Mouse (Mus musculus) megakaryocyte, embryonic 14.5 days (primary cell): ENCODE results near the gene Mettl7a2. TPM values are rescaled to one million over a fixed set of nuclear protein-coding genes. Genes with fewer than 3 reads are reported as not detected.

Source experiments
- H3K27me3 ChIP-seq: replicated peaks from 2 replicates; pipeline ENCODE3; 2012; ENCODE audit warnings: inconsistent platforms
- H3K36me3 ChIP-seq: replicated peaks from 2 replicates; pipeline ENCODE3; 2012; ENCODE audit warnings: low read length, inconsistent platforms, mixed read lengths
- H3K4me1 ChIP-seq: 2 replicates; pipeline ENCODE4 v1.6.1; 2012; ENCODE audit warnings: inconsistent platforms
- H3K4me3 ChIP-seq: replicated peaks from 2 replicates; pipeline ENCODE3; 2012; ENCODE audit warnings: moderate library complexity, mild to moderate bottlenecking, inconsistent platforms
- H3K9me3 ChIP-seq: 2 replicates; pipeline ENCODE4 v1.6.1; 2012; ENCODE audit warnings: inconsistent platforms
- FLI1 ChIP-seq: IDR thresholded peaks from 2 replicates; pipeline ENCODE4 v1.6.1; 2012; ENCODE audit warnings: low read length, inconsistent platforms, mixed read lengths
- GATA1 ChIP-seq: IDR thresholded peaks from 3 replicates; pipeline ENCODE4 v1.6.1; 2012; ENCODE audit warnings: mixed read lengths, low read length, inconsistent platforms, borderline replicate concordance
- polyA plus RNA-seq: library from polyadenylated mRNA; stranded (reverse); fragments of >175 nt; gene quantifications from 2 replicates; pipeline ENCODE4 v1.2.3, GENCODE M21; 2012; ENCODE audit warnings: low replicate concordance; ENCODE audit not compliant: insufficient read depth

The Mettl7a2 gene
- polyA plus RNA-seq, 1 experiment: not detected

GRCm38 (mm10) chr15:100379658-100380057 lies 26.7 kb downstream of the Mettl7a2 start:
- H3K9me3 ChIP-seq: no peaks in the 10 kb centered on the region
- no peak overlapping the region for H3K4me3 ChIP-seq
- no peak for TF ChIP-seq FLI1
- no peak for TF ChIP-seq GATA1
- peaks cover 8% of the 10 kb centered on the region; the same call in 1 of the 2 replicates for H3K4me1 ChIP-seq
- peaks cover 29% of the 10 kb centered on the region for H3K27me3 ChIP-seq
- no peaks in the 10 kb centered on the region for H3K36me3 ChIP-seq

GRCm38 (mm10) chr15:100380104-100380503 lies 27.1 kb downstream of the Mettl7a2 start:
- H3K4me3 ChIP-seq: no peak overlapping the region
- peaks cover 8% of the 10 kb centered on the region; the same call in 1 of the 2 replicates for H3K4me1 ChIP-seq
- H3K9me3 ChIP-seq: no peaks in the 10 kb centered on the region
- TF ChIP-seq GATA1 (no peak), FLI1 (no peak)
- H3K27me3 ChIP-seq: peaks cover 33% of the 10 kb centered on the region
- H3K36me3 ChIP-seq: no peaks in the 10 kb centered on the region

GRCm38 (mm10) chr15:100385705-100386104 lies 32.7 kb downstream of the Mettl7a2 start:
- no peaks in the 10 kb centered on the region for H3K9me3 ChIP-seq
- peaks cover 7% of the 10 kb centered on the region; the same call in 1 of the 2 replicates for H3K4me1 ChIP-seq
- peaks cover 7% of the 10 kb centered on the region for H3K36me3 ChIP-seq
- TF ChIP-seq GATA1 (no peak), FLI1 (no peak)
- no peak overlapping the region for H3K4me3 ChIP-seq
- peaks cover 27% of the 10 kb centered on the region for H3K27me3 ChIP-seq

- Histone ChIP-seq H3K9me3 (no peaks in the 10 kb centered on the region), H3K4me3 (no peak overlapping the region), H3K27me3 (peaks cover 18% of the 10 kb centered on the region), H3K4me1 (peaks cover 11% of the 10 kb centered on the region; the same call in 1 of the 2 replicates), H3K36me3 (peaks cover 16% of the 10 kb centered on the region)
- TF ChIP-seq FLI1 (no peak), GATA1 (no peak)
Measured at GRCm38 (mm10) chr15:100387544-100388223, 34.7 kb downstream of the Mettl7a2 start.

GRCm38 (mm10) chr15:100388224-100388835 lies 35.3 kb downstream of the Mettl7a2 start:
- peaks cover 13% of the 10 kb centered on the region for H3K27me3 ChIP-seq
- H3K4me3 ChIP-seq: no peak overlapping the region
- peaks cover 11% of the 10 kb centered on the region; the same call in 1 of the 2 replicates for H3K4me1 ChIP-seq
- peaks cover 22% of the 10 kb centered on the region for H3K36me3 ChIP-seq
- TF ChIP-seq GATA1 (no peak), FLI1 (no peak)
- no peaks in the 10 kb centered on the region for H3K9me3 ChIP-seq

GRCm38 (mm10) chr15:100388886-100389285 lies 35.9 kb downstream of the Mettl7a2 start:
- Histone ChIP-seq H3K27me3 (peaks cover 12% of the 10 kb centered on the region), H3K36me3 (peaks cover 27% of the 10 kb centered on the region), H3K4me1 (peaks cover 11% of the 10 kb centered on the region; the same call in 1 of the 2 replicates), H3K4me3 (no peak overlapping the region), H3K9me3 (no peaks in the 10 kb centered on the region)
- TF ChIP-seq GATA1 (no peak), FLI1 (no peak)

- Histone ChIP-seq H3K27me3 (no peaks in the 10 kb centered on the region), H3K4me3 (no peak overlapping the region), H3K9me3 (no peaks in the 10 kb centered on the region), H3K36me3 (peaks cover 46% of the 10 kb centered on the region), H3K4me1 (peaks cover 27% of the 10 kb centered on the region)
- no peak for TF ChIP-seq FLI1
- no peak for TF ChIP-seq GATA1
Measured at GRCm38 (mm10) chr15:100391066-100391465, 38.1 kb downstream of the Mettl7a2 start.

GRCm38 (mm10) chr15:100391599-100391998 lies 38.6 kb downstream of the Mettl7a2 start:
- no peak for TF ChIP-seq GATA1
- TF ChIP-seq FLI1: no peak
- Histone ChIP-seq H3K27me3 (no peaks in the 10 kb centered on the region), H3K36me3 (peaks cover 51% of the 10 kb centered on the region), H3K4me3 (no peak overlapping the region), H3K9me3 (no peaks in the 10 kb centered on the region), H3K4me1 (peaks cover 30% of the 10 kb centered on the region)

GRCm38 (mm10) chr15:100393016-100393415 lies 40.0 kb downstream of the Mettl7a2 start:
- Histone ChIP-seq H3K36me3 (peaks cover 63% of the 10 kb centered on the region), H3K27me3 (no peaks in the 10 kb centered on the region), H3K4me3 (no peak overlapping the region), H3K9me3 (no peaks in the 10 kb centered on the region), H3K4me1 (peaks cover 33% of the 10 kb centered on the region)
- TF ChIP-seq FLI1 (no peak), GATA1 (no peak)

GRCm38 (mm10) chr15:100395561-100395960 lies 42.6 kb downstream of the Mettl7a2 start:
- TF ChIP-seq FLI1 (no peak), GATA1 (no peak)
- Histone ChIP-seq H3K9me3 (no peaks in the 10 kb centered on the region), H3K27me3 (no peaks in the 10 kb centered on the region), H3K36me3 (peaks cover 85% of the 10 kb centered on the region), H3K4me1 (peaks cover 34% of the 10 kb centered on the region), H3K4me3 (peak overlapping the region; percentile 30)
